Mouse (Mus musculus) stomach, embryonic 16.5 days (tissue): ENCODE data around the gene Obscn. TPM values are rescaled to one million over a fixed set of nuclear protein-coding genes. Genes with fewer than 3 reads are reported as not detected.
A peak's percentile ranks its signal among the peaks of the same experiment; 100 is the strongest.

Experiments
- ATAC-seq: fragments of 200-750 bp; cut with Nextera tagmentation; 2 replicates; pipeline ENCODE4 v1.8.0; 2017; ENCODE audit warnings: moderate number of reproducible peaks, moderate TSS enrichment; ENCODE audit not compliant: insufficient read depth, low FRiP score
- H3K27ac ChIP-seq: fragments of 300-500 bp; sonication (generic); 2 replicates; pipeline ENCODE4 v1.5.1; 2014; ENCODE audit warnings: low read length
- H3K27me3 ChIP-seq: fragments of 300-500 bp; sonication (generic); 2 replicates; pipeline ENCODE4 v1.6.1; 2014; ENCODE audit warnings: low read length, control low read depth, mixed read lengths; ENCODE audit not compliant: control insufficient read depth, insufficient read depth
- H3K36me3 ChIP-seq: fragments of 300-500 bp; sonication (generic); 2 replicates; pipeline ENCODE4 v1.6.1; 2014; ENCODE audit warnings: low read length; ENCODE audit not compliant: control insufficient read depth, insufficient read depth
- H3K4me1 ChIP-seq: fragments of 300-500 bp; sonication (generic); 2 replicates; pipeline ENCODE4 v1.6.1; 2014; ENCODE audit warnings: low read length, control low read depth, mixed read lengths; ENCODE audit not compliant: control insufficient read depth, insufficient read depth
- H3K4me2 ChIP-seq: fragments of 300-500 bp; sonication (generic); 2 replicates; pipeline ENCODE4 v1.6.1; 2014; ENCODE audit warnings: low read depth, low read length, mixed read lengths
- H3K4me3 ChIP-seq: fragments of 300-500 bp; sonication (generic); replicated peaks from 2 replicates; pipeline ENCODE4 v1.5.1; 2014; ENCODE audit warnings: mild to moderate bottlenecking, low read length
- H3K9ac ChIP-seq: fragments of 300-500 bp; sonication (generic); 2 replicates; pipeline ENCODE4 v1.6.1; 2014; ENCODE audit warnings: low read length
- H3K9me3 ChIP-seq: fragments of 300-500 bp; sonication (generic); replicated peaks from 2 replicates; pipeline ENCODE4 v1.6.1; 2016; ENCODE audit warnings: low read length, control low read depth; ENCODE audit not compliant: control insufficient read depth
- WGBS: fragments of 180-500 bp; shearing (Covaris S2); extraction: QIAGEN DNeasy Blood & Tissue Kit; methylation state at CpG from one replicate; pipeline ENCODE4 v1.1.7; 2014; 5-methylcytosine and 5-hydroxymethylcytosine counted together
- polyA plus RNA-seq: library from polyadenylated mRNA; unstranded; fragments of >200 nt; fragmentation: Nextera tagmentation; extraction: Ambion mirVana; gene quantifications from 2 replicates; pipeline ENCODE4 v1.2.1, GENCODE M21; 2015

Gene Obscn
- polyA plus RNA-seq: 0.69 and 1.7 TPM in 2 replicates

GRCm38 (mm10) chr11:59135904-59136452 lies at the start of gene Obscn:
Gene Obscn, minus strand, starts transcription at chr11:59136402.
- H3K27me3 ChIP-seq: peaks cover 53% of the 10 kb centered on the region
- no peaks in the 10 kb centered on the region for H3K9me3 ChIP-seq
- WGBS: 16% methylated on average over 44 of the region's 44 CpGs
- no peak within 1 kb of the TSS for H3K27ac ChIP-seq
- peaks cover 5% of the 10 kb centered on the region; the same call in 1 of the 2 replicates for H3K4me1 ChIP-seq
- H3K4me2 ChIP-seq: peak within 1 kb of the TSS; percentile 40
- ATAC-seq: no peak
- 0 out of 2 replicates have a peak within 1 kb of the TSS, but pooled peaks have one; percentile 11 for H3K9ac ChIP-seq
- no peaks in the 10 kb centered on the region for H3K36me3 ChIP-seq
- peak within 1 kb of the TSS; percentile 25 for H3K4me3 ChIP-seq

- no peaks in the 10 kb centered on the region for H3K9me3 ChIP-seq
- no peak overlapping the region for H3K4me3 ChIP-seq
- H3K9ac ChIP-seq: no peak overlapping the region
- H3K36me3 ChIP-seq: peaks cover 7% of the 10 kb centered on the region; the same call in 1 of the 2 replicates
- WGBS: 79% methylated on average over 5 of the region's 5 CpGs
- peaks cover 12% of the 10 kb centered on the region for H3K4me1 ChIP-seq
- no peak overlapping the region for H3K4me2 ChIP-seq
- H3K27me3 ChIP-seq: no peaks in the 10 kb centered on the region
- ATAC-seq: no peak
- H3K27ac ChIP-seq: no peak overlapping the region
Measured at GRCm38 (mm10) chr11:59185490-59185889, 49.3 kb upstream of the Obscn start.

- H3K36me3 ChIP-seq: peaks cover 7% of the 10 kb centered on the region; the same call in 1 of the 2 replicates
- ATAC-seq: peak; percentile 44; the same call in 1 of the 2 replicates
- H3K27me3 ChIP-seq: peaks cover 10% of the 10 kb centered on the region; the same call in 1 of the 2 replicates
- H3K9me3 ChIP-seq: no peaks in the 10 kb centered on the region
- H3K4me2 ChIP-seq: 0 out of 2 replicates have a peak overlapping the region, but pooled peaks have one; percentile 7
- 0 out of 2 replicates have a peak overlapping the region, but pooled peaks have one; percentile 24 for H3K9ac ChIP-seq
- no peak overlapping the region for H3K4me3 ChIP-seq
- 31% methylated on average over 3 of the region's 3 CpGs for WGBS
- peak overlapping the region; percentile 73 for H3K27ac ChIP-seq
- H3K4me1 ChIP-seq: peaks cover 12% of the 10 kb centered on the region
Measured at GRCm38 (mm10) chr11:59183821-59184220, 47.6 kb upstream of the Obscn start.

GRCm38 (mm10) chr11:59182864-59183331 lies 46.7 kb upstream of the Obscn start, which contains the start of gene Gjc2:
Gene Gjc2, minus strand, starts transcription at chr11:59183213.
- Histone ChIP-seq H3K9me3 (no peaks in the 10 kb centered on the region), H3K4me2 (0 out of 2 replicates have a peak within 1 kb of the TSS, but pooled peaks have one; percentile 7), H3K27ac (peak within 1 kb of the TSS; percentile 77), H3K36me3 (peaks cover 7% of the 10 kb centered on the region; the same call in 1 of the 2 replicates), H3K4me1 (peaks cover 12% of the 10 kb centered on the region), H3K9ac (peak within 1 kb of the TSS; percentile 24), H3K4me3 (no peak within 1 kb of the TSS), H3K27me3 (peaks cover 19% of the 10 kb centered on the region; the same call in 1 of the 2 replicates)
- ATAC-seq: peak; percentile 70; the same call in 1 of the 2 replicates
- 31% methylated on average over 3 of the region's 3 CpGs for WGBS

GRCm38 (mm10) chr11:59176921-59177320 lies 40.7 kb upstream of the Obscn start:
- Histone ChIP-seq H3K9me3 (no peaks in the 10 kb centered on the region), H3K27me3 (peaks cover 56% of the 10 kb centered on the region), H3K4me2 (peak overlapping the region; percentile 35), H3K4me3 (peak overlapping the region; percentile 25), H3K9ac (peak overlapping the region; percentile 48; the same call in 1 of the 2 replicates), H3K36me3 (no peaks in the 10 kb centered on the region), H3K4me1 (no peaks in the 10 kb centered on the region), H3K27ac (no peak overlapping the region)
- no peak for ATAC-seq
- 5% methylated on average over 34 of the region's 34 CpGs for WGBS

GRCm38 (mm10) chr11:59176475-59176874 lies 40.3 kb upstream of the Obscn start:
- ATAC-seq: no peak
- peak overlapping the region; percentile 48 for H3K9ac ChIP-seq
- no peaks in the 10 kb centered on the region for H3K9me3 ChIP-seq
- peaks cover 56% of the 10 kb centered on the region for H3K27me3 ChIP-seq
- 2% methylated on average over 48 of the region's 48 CpGs for WGBS
- H3K36me3 ChIP-seq: no peaks in the 10 kb centered on the region
- no peak overlapping the region for H3K27ac ChIP-seq
- no peaks in the 10 kb centered on the region for H3K4me1 ChIP-seq
- peak overlapping the region; percentile 25 for H3K4me3 ChIP-seq
- H3K4me2 ChIP-seq: peak overlapping the region; percentile 35

- 47% methylated on average over 6 of the region's 6 CpGs for WGBS
- Histone ChIP-seq H3K4me1 (no peaks in the 10 kb centered on the region), H3K36me3 (no peaks in the 10 kb centered on the region), H3K9ac (no peak overlapping the region), H3K27ac (no peak overlapping the region), H3K27me3 (peaks cover 51% of the 10 kb centered on the region), H3K4me3 (no peak overlapping the region), H3K4me2 (no peak overlapping the region), H3K9me3 (no peaks in the 10 kb centered on the region)
- no peak for ATAC-seq
Measured at GRCm38 (mm10) chr11:59174189-59174838, 38.1 kb upstream of the Obscn start.

- Histone ChIP-seq H3K27ac (no peak overlapping the region), H3K4me2 (no peak overlapping the region), H3K9ac (no peak overlapping the region), H3K4me3 (no peak overlapping the region), H3K4me1 (no peaks in the 10 kb centered on the region), H3K9me3 (no peaks in the 10 kb centered on the region), H3K27me3 (peaks cover 14% of the 10 kb centered on the region), H3K36me3 (no peaks in the 10 kb centered on the region)
- WGBS: 72% methylated on average over 4 of the region's 4 CpGs
- ATAC-seq: no peak
Measured at GRCm38 (mm10) chr11:59170549-59170948, 34.3 kb upstream of the Obscn start.

- Histone ChIP-seq H3K4me2 (no peak overlapping the region), H3K27me3 (peaks cover 7% of the 10 kb centered on the region), H3K36me3 (no peaks in the 10 kb centered on the region), H3K4me3 (no peak overlapping the region), H3K9ac (no peak overlapping the region), H3K9me3 (no peaks in the 10 kb centered on the region), H3K4me1 (no peaks in the 10 kb centered on the region), H3K27ac (no peak overlapping the region)
- no peak for ATAC-seq
- 63% methylated on average over 3 of the region's 3 CpGs for WGBS
Measured at GRCm38 (mm10) chr11:59169807-59170206, 33.6 kb upstream of the Obscn start.
